Mouse (Mus musculus) heart, adult 2 months (tissue): ENCODE measurements around the gene Gabrb1. TPM values are rescaled to one million over a fixed set of nuclear protein-coding genes. Genes with fewer than 3 reads are reported as not detected.

ENCODE experiments used
- DNase-seq, 2 experiments: peaks; one replicate each; pipeline ENCODE4 v3.0.0; 2021
- H3K27ac ChIP-seq: fragments of 200-600 bp; 2 replicates; pipeline ENCODE4 v1.8.1; 2022
- H3K27me3 ChIP-seq: fragments of 200-500 bp; 2 replicates; pipeline ENCODE4 v1.6.1; 2012; ENCODE audit warnings: mild to moderate bottlenecking, low read length, inconsistent platforms, mixed read lengths; ENCODE audit not compliant: control insufficient read depth, insufficient read depth
- H3K36me3 ChIP-seq: fragments of 200-500 bp; 2 replicates; pipeline ENCODE4 v1.6.1; 2012; ENCODE audit warnings: low read length, inconsistent platforms; ENCODE audit not compliant: control insufficient read depth, insufficient read depth
- H3K4me1 ChIP-seq: fragments of 200-500 bp; 2 replicates; pipeline ENCODE4 v1.6.1; 2011; ENCODE audit warnings: low read length; ENCODE audit not compliant: control insufficient read depth, insufficient read depth
- H3K4me3 ChIP-seq: fragments of 200-600 bp; 2 replicates; pipeline ENCODE4 v1.8.1; 2022
- H3K79me2 ChIP-seq: fragments of 200-500 bp; replicated peaks from 2 replicates; pipeline ENCODE4 v1.6.1; 2012; ENCODE audit warnings: mild to moderate bottlenecking, inconsistent platforms, low read length, moderate library complexity, mixed read lengths; ENCODE audit not compliant: control insufficient read depth, insufficient read depth
- H3K9ac ChIP-seq: fragments of 200-500 bp; 2 replicates; pipeline ENCODE4 v1.6.1; 2012; ENCODE audit warnings: low read depth, mild to moderate bottlenecking, control low read depth, inconsistent platforms, low read length, mixed read lengths
- CTCF ChIP-seq: fragments of 200-600 bp; IDR thresholded peaks from 2 replicates; pipeline ENCODE4 v1.8.1; 2022; ENCODE audit warnings: antibody characterized with exemption, mild to moderate bottlenecking, moderate library complexity
- EP300 ChIP-seq: fragments of 200-500 bp; IDR thresholded peaks from 2 replicates; pipeline ENCODE4 v1.6.1; 2011; ENCODE audit warnings: low read depth, low read length, control low read depth; ENCODE audit not compliant: insufficient read depth
- POLR2A ChIP-seq: fragments of 200-500 bp; IDR thresholded peaks from 2 replicates; pipeline ENCODE4 v1.6.1; 2011; ENCODE audit warnings: mild to moderate bottlenecking, low read depth, low read length, control low read depth; ENCODE audit not compliant: insufficient read depth
- WGBS: fragments of 180-500 bp; shearing (Covaris S2); methylation state at CpG from one replicate; pipeline ENCODE4 v1.1.7; 2018; 5-methylcytosine and 5-hydroxymethylcytosine counted together
- intact Hi-C: fragments of 180-260 bp; cut with DNase I; formaldehyde crosslinking; loops from one replicate; pipeline ENCODE4 v1.15.1; 2025
- polyA plus RNA-seq: library from polyadenylated mRNA; depleted of rRNA; stranded (reverse); fragments of >200 nt; gene quantifications from 2 replicates; pipeline ENCODE4 v1.2.3, GENCODE M21; 2012
- total RNA-seq, 2 experiments: library from RNA; stranded (reverse); gene quantifications; 2 replicates each; pipeline ENCODE4 v1.2.3; 2021

Gabrb1 gene
- total and polyA plus RNA-seq, 3 experiments: not detected

- 51% methylated on average over 2 of the region's 2 CpGs for WGBS
- no peak for DNase-seq
- H3K27me3 ChIP-seq: no peaks in the 10 kb centered on the region
- no peak overlapping the region for H3K27ac ChIP-seq
- no peaks in the 10 kb centered on the region for H3K79me2 ChIP-seq
- intact Hi-C loops: loop anchor here (5.0 kb wide), 1 partner anchor 279 kb away; no protein-coding TSS in a partner anchor
- no peaks in the 10 kb centered on the region for H3K4me1 ChIP-seq
- H3K4me3 ChIP-seq: no peak overlapping the region
- no peaks in the 10 kb centered on the region for H3K36me3 ChIP-seq
- TF ChIP-seq EP300: no peak
- no peak for TF ChIP-seq CTCF
- no peak for TF ChIP-seq POLR2A
- no peak overlapping the region for H3K9ac ChIP-seq
Observed at GRCm38 (mm10) chr5:71781514-71782179, 123.7 kb downstream of the Gabrb1 start.

GRCm38 (mm10) chr5:71822862-71823261, 164.9 kb downstream of the Gabrb1 start:
- H3K79me2 ChIP-seq: no peaks in the 10 kb centered on the region
- H3K27ac ChIP-seq: no peak overlapping the region
- intact Hi-C loops: no loop called here
- 0% methylated on average over 1 of the region's 1 CpGs for WGBS
- H3K27me3 ChIP-seq: no peaks in the 10 kb centered on the region
- H3K4me3 ChIP-seq: no peak overlapping the region
- no peak overlapping the region for H3K9ac ChIP-seq
- H3K4me1 ChIP-seq: no peaks in the 10 kb centered on the region
- no peaks in the 10 kb centered on the region for H3K36me3 ChIP-seq
- TF ChIP-seq POLR2A (no peak), EP300 (no peak), CTCF (no peak)
- no peak for DNase-seq

- Histone ChIP-seq H3K27ac (no peak overlapping the region), H3K79me2 (no peaks in the 10 kb centered on the region)
Observed at GRCm38 (mm10) chr5:71828342-71828741, 170.4 kb downstream of the Gabrb1 start.

GRCm38 (mm10) chr5:71828996-71829395, 171.1 kb downstream of the Gabrb1 start:
- H3K9ac ChIP-seq: no peak overlapping the region
- H3K4me3 ChIP-seq: no peak overlapping the region
- no peaks in the 10 kb centered on the region for H3K36me3 ChIP-seq
- intact Hi-C loops: no loop called here
- no peak for DNase-seq
- H3K4me1 ChIP-seq: no peaks in the 10 kb centered on the region
- no peaks in the 10 kb centered on the region for H3K79me2 ChIP-seq
- TF ChIP-seq EP300 (no peak), CTCF (no peak), POLR2A (no peak)
- WGBS: 36% methylated on average over 1 of the region's 1 CpGs
- H3K27ac ChIP-seq: no peak overlapping the region
- no peaks in the 10 kb centered on the region for H3K27me3 ChIP-seq

More at GRCm38 (mm10) chr5:71828342-71828741, 170.4 kb downstream of the Gabrb1 start:
- Histone ChIP-seq H3K4me1 (no peaks in the 10 kb centered on the region), H3K27me3 (no peaks in the 10 kb centered on the region), H3K36me3 (no peaks in the 10 kb centered on the region), H3K4me3 (no peak overlapping the region), H3K9ac (no peak overlapping the region)
- DNase-seq: no peak
- intact Hi-C loops: no loop called here
- TF ChIP-seq EP300: no peak
- no peak for TF ChIP-seq POLR2A
- TF ChIP-seq CTCF: no peak

- H3K79me2 ChIP-seq: no peaks in the 10 kb centered on the region
- intact Hi-C loops: no loop called here
- no peak overlapping the region for H3K4me3 ChIP-seq
- WGBS: 55% methylated on average over 2 of the region's 2 CpGs
- no peaks in the 10 kb centered on the region for H3K27me3 ChIP-seq
- DNase-seq: no peak
- H3K9ac ChIP-seq: no peak overlapping the region
- no peak overlapping the region for H3K27ac ChIP-seq
- H3K4me1 ChIP-seq: no peaks in the 10 kb centered on the region
- no peak for TF ChIP-seq POLR2A
- no peak for TF ChIP-seq CTCF
- TF ChIP-seq EP300: no peak
- no peaks in the 10 kb centered on the region for H3K36me3 ChIP-seq
Observed at GRCm38 (mm10) chr5:71830342-71830741, 172.4 kb downstream of the Gabrb1 start.

GRCm38 (mm10) chr5:71842241-71842640, 184.3 kb downstream of the Gabrb1 start:
- intact Hi-C loops: no loop called here
- no peak overlapping the region for H3K9ac ChIP-seq
- H3K79me2 ChIP-seq: no peaks in the 10 kb centered on the region
- no peak overlapping the region for H3K27ac ChIP-seq
- H3K4me1 ChIP-seq: no peaks in the 10 kb centered on the region
- DNase-seq: no peak
- no peak for TF ChIP-seq POLR2A
- no peak for TF ChIP-seq CTCF
- no peak for TF ChIP-seq EP300
- H3K36me3 ChIP-seq: no peaks in the 10 kb centered on the region
- H3K4me3 ChIP-seq: no peak overlapping the region
- no peaks in the 10 kb centered on the region for H3K27me3 ChIP-seq
